Mouse (Mus musculus) right cerebral cortex, postnatal 4 days (tissue): Measurements from ENCODE around the gene Tada2b.
A peak's percentile ranks its signal among the peaks of the same experiment; 100 is the strongest.

ENCODE experiments used
- DNase-seq: peaks from one replicate; pipeline ENCODE4 v3.0.0-alpha.2; 2022

The Tada2b gene

DNA sequence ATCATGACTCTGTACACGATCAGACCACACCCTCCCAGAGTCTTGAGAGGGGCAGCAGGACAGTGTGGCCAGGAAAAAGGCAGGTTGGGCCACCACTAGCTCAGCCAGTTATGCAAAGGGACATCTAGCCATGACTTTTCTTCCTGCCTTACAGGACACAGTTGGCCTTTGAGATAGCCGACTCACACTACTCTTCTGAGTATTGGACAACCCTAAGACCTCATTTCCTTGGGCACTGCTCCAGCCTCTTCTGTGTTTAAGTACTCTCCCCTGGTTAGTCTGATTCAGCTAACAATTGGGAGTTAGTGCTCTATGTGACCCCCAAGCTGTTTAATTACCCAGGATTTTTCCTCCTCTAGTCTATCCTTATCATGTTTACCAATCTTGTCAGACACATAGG is 4.3 kb downstream of the Tada2b start:
- no peak for DNase-seq

DNA sequence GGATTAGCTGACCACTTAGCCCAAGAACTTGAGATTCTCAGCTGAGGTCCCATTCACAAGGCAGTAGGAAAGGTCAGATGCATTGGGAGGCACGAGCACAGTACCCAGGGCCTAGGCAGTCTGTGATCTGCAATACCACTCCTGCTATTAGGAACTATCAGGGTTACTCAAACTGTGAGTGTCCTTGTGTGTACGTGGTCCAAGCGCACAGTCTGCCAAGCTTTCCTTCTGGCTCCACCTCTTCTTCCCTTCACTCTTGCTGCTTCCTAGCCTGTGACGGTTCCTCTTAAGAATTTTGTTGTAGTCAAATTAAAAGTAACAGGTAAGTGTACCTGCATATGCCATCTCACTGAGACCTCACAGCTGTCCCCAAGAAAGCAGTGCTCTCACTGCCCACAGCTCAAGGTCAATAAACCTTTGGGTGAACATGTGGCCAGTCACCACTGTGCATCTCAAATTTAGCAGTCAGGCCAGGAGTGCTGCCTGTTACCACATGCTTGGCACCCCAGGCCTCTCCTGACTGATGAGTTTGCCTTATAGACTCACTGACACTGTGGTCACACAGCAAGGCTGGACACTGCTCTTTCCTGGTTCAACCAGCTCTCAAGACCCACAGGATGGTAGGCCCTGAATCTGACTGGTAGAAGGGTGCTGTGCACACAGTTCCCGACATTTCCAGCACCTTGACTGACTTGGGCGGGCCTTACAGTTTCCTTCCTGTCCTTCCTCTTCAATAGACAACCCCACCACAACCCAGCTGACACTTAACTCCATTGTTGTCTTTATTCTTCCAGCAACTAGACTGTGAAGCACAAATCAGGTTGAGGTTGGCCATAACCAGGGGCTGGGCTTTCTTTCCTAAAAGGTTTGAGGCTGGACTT is 5.3 kb downstream of the Tada2b start:
- DNase-seq = no peak

DNA sequence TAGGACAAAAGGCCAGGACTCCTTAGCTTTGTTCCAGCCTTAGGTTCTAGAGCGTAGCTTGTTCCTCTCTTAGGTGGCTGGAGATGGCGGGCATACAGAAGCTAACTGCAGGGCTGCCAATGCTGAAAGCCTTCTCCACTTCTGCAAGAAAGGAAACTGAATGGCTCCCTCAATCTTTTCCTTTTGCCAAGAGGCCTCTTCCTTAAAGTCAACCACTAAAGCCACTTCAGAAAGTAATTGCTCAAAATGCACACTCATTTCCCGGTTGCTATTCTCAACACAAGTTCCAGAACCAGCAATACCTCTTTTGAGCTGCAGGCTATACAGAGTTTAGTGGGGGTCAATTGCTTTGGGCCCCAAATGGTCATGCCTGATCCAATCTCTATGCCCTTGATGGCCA is 6.6 kb downstream of the Tada2b start:
- DNase-seq = no peak

DNA sequence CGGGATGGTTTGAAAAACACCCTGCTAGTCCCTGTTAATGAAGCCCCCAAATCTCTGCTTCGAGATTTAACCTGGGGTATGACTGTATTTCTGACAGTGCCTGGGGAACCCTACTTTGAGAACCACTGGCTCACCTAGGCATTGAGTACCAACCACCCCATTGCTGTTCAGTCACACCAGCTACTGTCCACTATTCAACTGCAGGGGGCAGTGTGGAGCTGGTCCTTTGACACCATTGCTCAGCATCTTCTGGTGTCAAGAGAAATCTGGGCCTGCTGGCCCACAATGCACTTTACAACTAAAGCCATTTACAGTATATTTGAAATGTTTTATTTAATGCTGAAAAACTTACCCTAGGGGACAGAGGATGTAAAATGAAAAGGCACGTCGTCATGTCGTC is 9.8 kb downstream of the Tada2b start:
- DNase-seq = peak; percentile 63

DNA sequence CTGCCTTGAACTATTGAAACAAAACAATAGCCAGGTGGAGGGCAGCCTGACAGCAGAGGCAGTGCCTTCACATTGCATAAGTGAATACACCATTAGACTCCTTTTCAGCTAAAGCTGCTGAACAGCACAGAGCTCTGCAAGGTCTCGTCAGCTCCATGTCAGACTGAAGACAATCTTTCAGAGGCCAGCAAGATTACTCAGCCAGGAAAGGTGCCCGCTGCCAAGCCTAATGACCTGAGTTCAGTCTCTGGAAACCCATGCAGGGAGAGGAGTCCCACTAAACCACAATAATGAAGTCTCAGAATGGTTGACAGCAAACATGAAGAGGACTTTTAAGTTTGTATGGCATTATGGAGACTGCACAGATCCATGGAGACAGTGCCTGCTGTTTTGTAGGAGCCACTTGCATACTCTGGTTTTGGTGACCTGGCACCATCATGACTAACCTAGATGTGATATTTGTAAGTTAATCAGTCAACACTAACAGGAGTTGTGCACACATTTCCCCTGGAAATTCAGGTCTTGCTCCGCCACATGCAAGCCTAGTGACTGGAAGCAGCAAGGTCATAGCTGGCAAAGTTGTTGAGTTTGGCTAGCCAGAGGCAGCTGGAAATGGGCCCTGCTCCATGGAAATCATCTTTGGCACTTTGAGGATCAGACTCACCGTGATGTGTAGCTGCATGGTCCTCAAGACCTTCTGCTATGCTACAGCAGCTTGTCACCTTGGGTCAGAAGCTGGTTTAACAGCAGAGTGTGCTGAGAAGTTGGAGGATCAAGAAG is 11.0 kb downstream of the Tada2b start:
- no peak for DNase-seq

DNA sequence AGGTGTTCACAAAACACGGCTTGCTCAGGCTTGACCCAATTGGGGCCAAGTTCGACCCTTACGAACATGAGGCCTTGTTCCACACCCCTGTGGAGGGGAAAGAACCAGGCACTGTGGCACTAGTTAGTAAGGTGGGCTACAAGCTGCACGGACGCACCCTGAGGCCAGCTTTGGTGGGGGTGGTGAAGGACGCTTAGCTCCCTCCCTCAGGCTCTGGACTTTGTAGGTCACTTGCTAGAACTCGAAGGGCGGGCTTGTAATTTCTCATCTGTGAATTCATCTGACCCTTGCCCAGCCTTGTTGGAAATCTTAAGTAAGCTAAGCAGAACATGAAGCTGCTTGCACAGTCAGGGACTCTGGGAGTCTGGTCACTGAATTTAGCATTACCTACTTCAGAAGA is 12.9 kb downstream of the Tada2b start:
- no peak for DNase-seq

DNA sequence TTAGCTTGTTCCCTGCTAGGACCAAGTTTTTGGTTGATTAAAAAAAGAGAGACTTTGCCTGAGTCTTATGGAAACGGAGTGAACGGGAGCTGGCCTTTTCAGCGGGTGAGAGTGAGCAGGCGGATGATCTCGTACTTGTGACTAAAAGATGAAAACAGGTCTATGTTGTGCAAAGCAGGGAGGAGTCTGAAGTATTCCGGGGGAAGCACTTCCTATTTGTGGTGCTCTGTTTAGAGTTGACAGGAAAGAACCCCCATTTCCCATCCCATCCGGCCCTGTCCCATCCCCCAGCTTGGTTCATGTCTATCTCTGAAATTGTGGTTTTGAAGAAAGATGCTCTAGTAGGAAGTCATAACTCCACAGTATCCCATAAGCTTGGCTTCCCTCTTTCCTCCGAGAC is 18.2 kb downstream of the Tada2b start:
- DNase-seq = no peak

DNA sequence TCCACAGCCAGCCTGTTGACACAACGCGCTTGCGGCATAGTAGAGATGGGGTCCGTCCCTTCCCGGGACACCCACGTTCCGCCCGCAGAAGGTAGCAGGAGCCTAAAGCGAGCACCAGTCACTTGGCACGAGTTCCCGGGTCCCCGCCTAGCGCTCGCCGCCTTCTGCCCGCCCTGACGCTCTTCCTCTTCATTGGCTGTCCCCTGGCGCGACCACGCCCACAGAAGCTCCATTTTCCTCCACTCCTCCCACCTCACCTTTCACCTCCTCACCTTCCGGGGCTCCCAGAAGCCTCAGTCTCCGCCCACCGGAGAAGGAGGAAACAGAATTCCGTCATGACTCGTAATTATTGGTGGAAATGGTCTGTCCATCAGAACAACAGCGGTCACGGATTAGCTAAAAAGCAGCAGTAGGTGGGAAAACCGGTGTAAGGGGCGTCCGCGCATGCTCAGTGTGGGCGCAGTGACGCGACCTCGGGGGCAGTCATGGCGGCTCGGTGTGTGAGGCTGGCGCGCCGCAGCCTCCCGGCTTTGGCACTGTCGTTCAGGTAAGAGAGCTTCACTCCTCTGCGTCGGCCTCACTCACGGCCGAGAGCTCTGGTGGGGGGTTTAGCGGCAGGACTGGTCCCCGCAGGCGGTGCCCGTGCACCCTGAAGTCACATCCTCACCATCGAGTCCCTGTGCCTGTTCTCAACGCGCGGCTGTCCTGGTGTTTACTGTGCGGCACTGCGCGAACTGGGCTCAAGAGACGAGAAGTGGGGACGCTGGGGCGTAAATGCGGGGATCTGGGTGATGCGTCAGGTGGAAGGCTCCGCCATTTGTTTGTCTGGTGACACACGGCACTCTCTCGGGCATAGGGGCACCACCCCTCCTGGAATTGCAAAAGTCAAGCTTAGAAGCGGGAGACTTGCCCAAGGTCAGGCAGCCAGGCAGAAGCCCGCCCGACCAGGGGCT is 19.1 kb downstream of the Tada2b start, which contains the start of gene Grpel1:
TSS of gene Grpel1 (plus strand) at position 290 of the 953 bp plus-strand sequence.
- DNase-seq = peak; percentile 97

DNA sequence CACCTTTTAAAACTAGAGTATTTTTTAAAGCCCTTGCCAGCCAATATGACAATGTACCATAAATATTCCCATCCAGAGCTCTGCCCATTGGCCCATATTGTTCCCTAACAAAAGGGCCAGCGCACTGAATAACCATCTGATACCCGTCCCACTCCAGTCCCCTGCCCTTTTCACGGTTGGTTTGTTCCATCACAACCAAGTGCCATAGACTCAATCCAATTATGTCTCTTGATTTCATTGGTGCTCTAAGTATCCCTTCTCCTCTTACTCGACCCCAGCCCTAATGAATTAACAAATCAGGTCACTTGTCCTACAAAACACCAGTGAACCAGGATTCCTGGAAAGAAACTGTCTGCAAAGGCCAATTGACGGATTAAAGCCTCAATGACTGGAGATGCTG is 20.7 kb downstream of the Tada2b start:
- no peak for DNase-seq

DNA sequence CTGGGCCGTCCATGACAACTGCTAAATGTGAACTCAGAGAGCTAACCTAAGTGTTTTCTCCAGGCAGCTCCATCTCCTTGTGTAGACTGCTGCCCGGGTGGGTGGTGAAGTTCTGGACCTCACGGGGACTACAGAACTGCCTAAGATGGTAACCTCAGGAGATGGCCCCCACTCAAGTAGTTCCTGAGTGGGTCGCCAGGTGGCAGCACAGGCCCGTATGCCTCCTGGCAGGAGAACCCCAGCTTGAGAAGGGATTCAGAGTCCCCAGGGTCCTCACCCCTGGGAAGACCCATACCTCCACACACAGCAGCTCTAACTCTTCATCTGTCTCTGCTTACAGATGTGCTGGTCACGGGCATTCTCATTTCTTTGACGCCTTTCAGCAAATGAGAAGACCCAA is 21.3 kb downstream of the Tada2b start:
- peak; percentile 80 for DNase-seq

DNA sequence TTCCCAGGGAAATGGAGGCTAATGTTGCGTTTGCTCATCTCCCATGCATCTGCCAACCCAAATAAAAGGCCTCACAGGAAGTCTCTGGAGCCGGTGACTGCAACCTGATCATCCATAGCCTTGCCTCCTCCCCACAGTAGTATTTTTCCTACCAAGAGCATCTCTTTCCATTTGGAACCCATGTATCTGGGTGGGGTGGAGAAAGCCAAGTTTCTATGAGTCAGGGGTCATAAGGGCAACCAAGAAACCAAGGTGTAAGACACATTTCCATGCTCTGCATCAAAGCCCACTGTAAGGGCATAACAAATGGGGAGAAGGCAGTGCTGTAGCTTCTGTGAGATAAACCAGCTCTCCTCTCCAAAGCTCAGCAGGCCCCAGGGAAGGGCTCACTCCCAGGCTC is 22.9 kb downstream of the Tada2b start:
- DNase-seq = no peak

DNA sequence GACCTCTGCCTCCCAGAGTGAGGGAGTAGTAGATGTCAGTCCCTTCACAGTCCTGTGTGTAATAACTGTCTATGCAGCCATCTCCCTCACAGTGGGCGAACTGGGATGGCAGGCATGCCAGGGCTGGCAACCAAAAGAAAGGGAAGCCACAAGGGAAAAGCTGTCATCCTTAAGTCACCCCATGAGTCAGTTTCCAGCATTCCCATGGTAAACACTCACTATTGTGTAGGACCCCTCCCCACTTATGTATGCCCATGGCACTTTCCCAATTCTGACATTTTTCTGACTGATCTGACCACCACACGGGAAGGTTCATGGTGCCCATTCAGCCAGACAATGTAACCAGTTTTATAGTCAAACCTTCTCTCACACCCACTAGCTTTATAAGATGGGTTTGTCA is 23.4 kb downstream of the Tada2b start:
- DNase-seq = no peak

DNA sequence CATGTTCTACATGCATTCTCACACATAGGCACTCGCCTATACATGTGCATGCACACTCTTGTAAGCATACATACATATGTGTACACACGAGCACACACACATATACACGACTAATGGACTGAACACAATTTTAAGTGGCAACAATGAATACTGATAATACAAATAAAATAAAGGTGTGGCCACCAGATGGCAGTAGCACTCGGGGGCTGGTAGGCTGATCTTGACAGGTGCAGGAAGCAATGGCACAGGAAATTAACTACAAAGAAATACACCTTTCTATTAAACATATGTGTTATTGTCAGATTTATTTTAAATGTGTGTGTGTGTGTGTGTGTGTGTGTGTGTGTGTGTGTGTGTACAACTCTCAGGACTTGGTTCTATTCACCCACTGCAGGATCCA is 25.2 kb downstream of the Tada2b start:
- no peak for DNase-seq

DNA sequence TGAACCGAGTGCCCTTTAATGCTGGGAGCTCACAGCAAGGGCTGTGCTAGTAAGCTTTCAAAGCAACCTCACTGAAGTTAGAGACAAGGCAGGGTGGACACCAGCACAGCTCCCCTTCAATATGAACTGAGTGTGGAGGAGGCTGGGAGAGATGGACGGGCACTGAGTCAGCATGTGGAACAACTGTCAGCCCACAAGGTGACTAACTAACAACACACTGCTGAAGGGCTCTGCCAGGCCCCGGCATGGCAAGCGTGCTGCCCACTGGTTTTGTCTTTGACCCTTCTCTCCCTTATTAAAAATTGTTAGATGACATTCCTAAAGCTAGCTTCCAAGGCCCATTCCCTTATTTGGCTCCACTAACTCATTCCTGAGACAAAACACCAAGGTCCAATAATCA is 26.4 kb downstream of the Tada2b start:
- DNase-seq = no peak

DNA sequence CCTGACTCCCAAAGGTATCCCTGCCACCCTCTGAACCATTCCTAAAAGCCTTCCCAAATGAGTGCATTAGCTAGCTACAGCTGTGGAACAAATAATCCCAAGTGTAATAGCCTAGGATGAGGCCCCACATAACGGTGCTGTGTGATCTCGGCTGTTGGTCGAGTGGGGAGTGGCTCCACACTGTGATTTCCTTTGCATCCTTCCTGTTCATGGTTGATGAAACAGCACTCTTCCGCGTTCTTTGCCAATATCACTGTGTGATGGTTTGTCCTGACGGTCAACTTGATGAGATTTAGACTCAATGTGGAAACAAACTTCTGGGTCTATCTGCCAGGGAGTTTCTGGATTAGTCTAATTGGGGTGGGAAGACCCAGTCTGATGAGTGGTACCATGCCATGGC is 31.3 kb downstream of the Tada2b start:
- no peak for DNase-seq

DNA sequence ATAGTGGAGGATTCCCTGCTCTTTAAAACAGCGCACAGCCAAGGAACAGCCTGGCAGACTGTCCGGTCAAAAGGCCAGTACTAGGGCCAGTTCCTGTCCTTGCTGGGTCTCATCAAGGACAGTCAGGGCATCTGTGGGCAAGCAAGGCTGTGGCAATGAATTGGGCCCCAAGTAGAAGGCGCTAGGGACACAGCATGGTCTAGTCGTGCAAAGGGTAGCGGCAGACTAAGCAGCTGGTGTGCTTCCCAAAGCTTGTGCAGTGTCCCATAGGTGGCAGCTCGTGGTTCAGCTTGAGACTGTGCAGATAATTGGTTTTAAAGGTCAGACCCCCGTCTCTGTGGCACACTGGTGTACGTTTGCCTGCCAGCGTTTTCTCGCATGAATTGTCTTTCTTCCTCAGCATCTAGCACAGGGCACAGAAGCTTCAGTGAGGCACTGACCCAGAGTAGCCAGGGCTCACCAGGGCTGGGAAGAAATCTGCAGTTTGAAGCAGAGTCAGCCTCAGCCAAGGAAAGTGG is 32.2 kb downstream of the Tada2b start:
- no peak for DNase-seq

DNA sequence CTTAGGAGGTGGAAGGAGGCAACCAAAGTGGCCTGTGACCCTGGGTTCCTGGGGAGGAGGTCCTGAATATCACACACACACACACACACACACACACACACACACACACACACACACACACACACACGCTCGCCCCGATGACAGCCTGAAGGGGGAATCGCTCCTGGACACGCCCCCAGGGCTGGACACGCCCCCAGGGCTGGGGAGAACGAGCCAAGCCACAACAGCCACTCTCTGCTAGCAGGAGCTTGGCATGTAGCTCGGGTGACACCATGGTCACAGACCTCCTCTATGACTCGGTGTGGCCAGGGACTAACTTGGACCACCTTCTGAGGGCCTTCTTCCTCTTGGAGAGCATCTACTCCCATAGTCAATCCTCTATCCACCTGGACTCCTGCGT is 33.0 kb downstream of the Tada2b start:
- no peak for DNase-seq

DNA sequence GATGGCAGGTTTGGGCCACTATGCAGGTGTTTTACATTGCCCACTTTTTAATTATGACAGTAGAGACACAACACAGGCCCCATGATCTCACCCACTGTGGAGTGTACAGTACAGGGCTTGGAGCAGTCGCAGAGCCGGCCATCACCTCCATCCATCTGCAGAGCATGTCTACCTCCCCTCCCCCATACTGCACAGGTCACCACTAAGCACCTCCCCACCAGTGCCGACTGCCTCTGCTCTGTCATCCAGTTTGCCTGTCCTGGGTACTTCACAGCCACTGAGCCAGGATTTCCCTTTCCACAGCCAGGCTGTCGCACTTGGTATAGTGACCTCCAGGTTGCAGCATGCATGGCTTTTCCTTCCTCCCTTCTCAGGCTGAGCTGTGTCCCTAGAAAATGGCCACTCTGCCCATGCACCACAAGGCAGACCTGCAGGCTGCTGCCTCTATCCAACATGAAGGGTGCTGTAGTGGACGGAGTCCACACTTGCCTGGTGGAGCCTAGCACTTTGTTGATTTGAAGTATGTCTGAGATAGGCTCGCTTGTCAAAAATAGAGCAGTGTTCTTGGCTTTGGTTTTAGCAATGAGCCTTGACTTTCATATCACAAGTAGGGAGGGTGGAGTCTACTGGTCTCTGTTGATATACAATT is 34.3 kb downstream of the Tada2b start:
- DNase-seq = no peak

DNA sequence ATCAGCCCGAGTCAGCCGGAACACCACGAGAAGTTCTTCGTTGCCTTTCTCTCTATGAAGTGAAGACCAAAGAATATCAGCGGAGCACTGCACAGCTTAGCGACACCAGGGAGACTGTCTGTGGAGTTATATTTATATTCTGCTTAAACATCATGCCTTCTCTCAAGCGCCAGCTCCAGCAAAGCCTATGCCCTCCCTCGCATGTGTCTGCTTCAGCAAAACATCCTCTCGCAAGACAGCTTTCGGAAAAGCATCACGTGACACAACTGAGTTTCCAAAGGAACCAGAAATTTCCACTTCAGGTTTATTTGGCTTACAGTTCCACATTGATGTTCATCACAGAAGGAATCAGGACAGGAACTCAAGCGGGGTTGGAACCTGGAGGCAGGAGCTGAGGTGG is 36.2 kb downstream of the Tada2b start:
- no peak for DNase-seq

DNA sequence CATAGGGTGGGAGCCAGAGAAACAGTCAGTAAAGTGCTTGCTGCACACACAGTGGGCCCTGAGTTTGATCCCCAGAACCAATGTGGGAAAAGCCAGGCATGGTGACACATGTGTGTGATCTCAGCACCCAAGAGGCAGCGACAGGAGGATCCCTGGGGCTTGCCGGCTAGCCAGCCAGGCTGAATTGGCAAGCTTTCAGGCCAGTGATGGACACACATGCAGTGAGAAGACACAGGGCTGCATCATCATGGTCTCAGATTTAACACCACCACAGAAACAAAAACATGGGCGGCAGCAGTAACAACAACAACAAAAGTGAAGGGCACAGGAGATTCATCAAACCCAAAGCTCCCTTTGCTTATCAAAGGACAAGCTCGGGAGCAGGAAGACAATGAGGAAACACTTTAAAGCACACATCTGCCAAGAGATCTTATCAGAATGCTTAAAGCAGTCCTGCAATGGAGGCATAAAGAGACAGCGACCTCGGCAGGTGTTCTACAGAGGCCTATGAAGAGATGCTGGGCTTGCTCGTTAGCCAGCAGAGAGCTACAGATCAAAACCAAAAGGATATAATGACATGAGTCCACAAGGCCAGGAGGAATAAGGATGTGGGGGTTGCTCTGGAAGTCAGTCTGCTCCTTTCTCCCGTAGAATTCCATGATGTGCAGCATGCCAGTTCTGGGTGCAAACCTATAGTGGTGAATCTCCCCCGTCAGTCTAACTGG is 37.8 kb downstream of the Tada2b start:
- DNase-seq = no peak

DNA sequence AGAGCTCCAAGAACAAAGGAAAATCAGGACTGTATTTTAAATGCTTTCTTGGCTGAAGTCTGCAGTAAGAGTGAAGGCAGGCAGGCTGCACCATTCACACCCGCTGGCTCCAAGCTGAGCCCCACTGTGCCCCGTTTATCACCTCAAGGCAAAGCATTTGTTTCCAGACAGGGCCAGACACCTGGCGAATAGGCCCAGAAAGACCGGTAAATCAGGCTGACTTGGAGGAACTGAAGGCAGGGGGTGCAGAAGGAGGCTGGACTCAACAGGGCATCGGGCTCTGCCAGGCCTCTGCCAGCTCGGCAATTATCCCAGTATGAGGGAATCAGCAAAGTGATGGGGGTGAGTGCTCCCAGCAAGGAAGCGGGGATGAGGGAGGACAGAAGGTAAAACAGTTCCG is 39.1 kb downstream of the Tada2b start:
- DNase-seq = no peak

DNA sequence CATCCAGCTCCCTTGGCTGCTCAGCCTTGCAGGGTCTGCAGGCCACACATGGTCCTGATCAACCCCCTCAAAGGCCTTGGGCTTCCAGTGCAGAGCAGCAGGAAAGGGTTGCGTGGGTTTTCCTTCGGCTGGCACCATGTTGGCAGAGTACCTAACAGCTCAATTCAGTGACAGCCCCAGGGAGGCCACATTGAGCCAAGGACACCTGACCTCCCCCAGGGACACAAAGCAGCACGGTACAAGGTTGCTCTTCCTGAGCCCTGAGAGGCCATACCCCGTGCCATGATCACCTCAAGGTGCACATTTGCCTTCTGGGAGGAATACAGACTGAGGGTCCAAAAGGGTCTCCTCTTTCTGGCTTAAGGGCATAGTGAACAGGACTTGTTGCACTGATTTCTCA is 39.5 kb downstream of the Tada2b start:
- no peak for DNase-seq
